Mouse (Mus musculus): ENCODE results near the gene Sipa1l1.

The Sipa1l1 gene

GRCm38 (mm10) chr12:82294906-82295887, 126.1 kb downstream of the Sipa1l1 start:
- DNase-seq (ENCODE audit: low spot score in 2 of 2), result peak in 1 of 2 experiments; percentile 47

- DNase-seq (ENCODE audit: low spot score in 2 of 2), result no peak
Observed at GRCm38 (mm10) chr12:82296276-82296675, 127.2 kb downstream of the Sipa1l1 start.

GRCm38 (mm10) chr12:82297196-82297595, 128.1 kb downstream of the Sipa1l1 start:
- DNase-seq (ENCODE audit: low spot score in 2 of 2), result no peak

GRCm38 (mm10) chr12:82298662-82299460, 129.7 kb downstream of the Sipa1l1 start:
- DNase-seq (ENCODE audit: low spot score in 2 of 2), result no peak

- DNase-seq (ENCODE audit: low spot score in 2 of 2), result no peak
Observed at GRCm38 (mm10) chr12:82304140-82304539, 135.0 kb downstream of the Sipa1l1 start.

- DNase-seq (ENCODE audit: low spot score in 2 of 2), result no peak
Observed at GRCm38 (mm10) chr12:82306035-82306434, 136.9 kb downstream of the Sipa1l1 start.

- DNase-seq (ENCODE audit: low spot score in 2 of 2), result no peak
Observed at GRCm38 (mm10) chr12:82311593-82311992, 142.5 kb downstream of the Sipa1l1 start.

GRCm38 (mm10) chr12:82312091-82312820, 143.1 kb downstream of the Sipa1l1 start:
- no peak for DNase-seq (ENCODE audit: low spot score in 2 of 2)

GRCm38 (mm10) chr12:82313091-82313490, 144.0 kb downstream of the Sipa1l1 start:
- DNase-seq (ENCODE audit: low spot score in 2 of 2), result no peak

GRCm38 (mm10) chr12:82319436-82320131, 150.5 kb downstream of the Sipa1l1 start:
- DNase-seq (ENCODE audit: low spot score in 2 of 2), result no peak

GRCm38 (mm10) chr12:82320204-82320603, 151.1 kb downstream of the Sipa1l1 start:
- no peak for DNase-seq (ENCODE audit: low spot score in 2 of 2)

GRCm38 (mm10) chr12:82321397-82321796, 152.3 kb downstream of the Sipa1l1 start:
- no peak for DNase-seq (ENCODE audit: low spot score in 2 of 2)

GRCm38 (mm10) chr12:82321855-82322254, 152.7 kb downstream of the Sipa1l1 start:
- no peak for DNase-seq (ENCODE audit: low spot score in 2 of 2)

GRCm38 (mm10) chr12:82322759-82323451, 153.8 kb downstream of the Sipa1l1 start:
- no peak for DNase-seq (ENCODE audit: low spot score in 2 of 2)

- no peak for DNase-seq (ENCODE audit: low spot score in 2 of 2)
Observed at GRCm38 (mm10) chr12:82324621-82325020, 155.5 kb downstream of the Sipa1l1 start.

GRCm38 (mm10) chr12:82325502-82325901, 156.4 kb downstream of the Sipa1l1 start:
- no peak for DNase-seq (ENCODE audit: low spot score in 2 of 2)

- no peak for DNase-seq (ENCODE audit: low spot score in 2 of 2)
Observed at GRCm38 (mm10) chr12:82326438-82326837, 157.3 kb downstream of the Sipa1l1 start.

GRCm38 (mm10) chr12:82328112-82328511, 159.0 kb downstream of the Sipa1l1 start:
- DNase-seq (ENCODE audit: low spot score in 2 of 2), result no peak

GRCm38 (mm10) chr12:82332836-82333614, 163.9 kb downstream of the Sipa1l1 start:
- no peak for DNase-seq (ENCODE audit: low spot score in 2 of 2)

- DNase-seq (ENCODE audit: low spot score in 2 of 2), result no peak
Observed at GRCm38 (mm10) chr12:82333999-82334398, 164.9 kb downstream of the Sipa1l1 start.

Data from spleen, postnatal 10 days (tissue).